Mouse (Mus musculus) thymus, adult 2 months (tissue): ENCODE data around the gene Gpr55. TPM values are rescaled to one million over a fixed set of nuclear protein-coding genes. Genes with fewer than 3 reads are reported as not detected.
A peak's percentile ranks its signal among the peaks of the same experiment; 100 is the strongest.

Experiments
- DNase-seq: peaks from one replicate; pipeline ENCODE4 v3.0.0; 2021
- H3K27ac ChIP-seq: fragments of 200-500 bp; 2 replicates; pipeline ENCODE4 v1.5.1; 2012; ENCODE audit warnings: low read length, control low read depth; ENCODE audit not compliant: control insufficient read depth, insufficient read depth
- H3K27me3 ChIP-seq: fragments of 200-500 bp; 2 replicates; pipeline ENCODE4 v1.6.1; 2012; ENCODE audit warnings: mild to moderate bottlenecking, low read length, moderate library complexity, mixed read lengths; ENCODE audit not compliant: control insufficient read depth, insufficient read depth
- H3K36me3 ChIP-seq: fragments of 200-500 bp; 2 replicates; pipeline ENCODE4 v1.6.1; 2012; ENCODE audit warnings: mild to moderate bottlenecking, low read length, moderate library complexity; ENCODE audit not compliant: control insufficient read depth, insufficient read depth
- H3K4me1 ChIP-seq: fragments of 200-500 bp; replicated peaks from 2 replicates; pipeline ENCODE4 v1.6.1; 2012; ENCODE audit warnings: low read length; ENCODE audit not compliant: control insufficient read depth, insufficient read depth
- H3K4me3 ChIP-seq: fragments of 200-500 bp; 2 replicates; pipeline ENCODE4 v1.5.1; 2012; ENCODE audit warnings: mild to moderate bottlenecking, low read length, control low read depth, moderate library complexity; ENCODE audit not compliant: control insufficient read depth, insufficient read depth
- CTCF ChIP-seq: fragments of 200-500 bp; IDR thresholded peaks from 2 replicates; pipeline ENCODE4 v1.5.1; 2012; ENCODE audit warnings: mild to moderate bottlenecking, control low read depth, low read length, moderate library complexity, borderline replicate concordance; ENCODE audit not compliant: control insufficient read depth, poor library complexity, insufficient read depth; ENCODE audit errors: extremely low read depth
- POLR2A ChIP-seq: fragments of 200-500 bp; IDR thresholded peaks from 2 replicates; pipeline ENCODE4 v1.6.1; 2012; ENCODE audit warnings: mild to moderate bottlenecking, low read length, control low read depth, moderate library complexity; ENCODE audit not compliant: control insufficient read depth, poor library complexity, insufficient read depth; ENCODE audit errors: extremely low read depth
- WGBS: fragments of 180-500 bp; shearing (Covaris S2); methylation state at CpG from one replicate; pipeline ENCODE4 v1.1.7; 2018; 5-methylcytosine and 5-hydroxymethylcytosine counted together
- polyA plus RNA-seq: library from polyadenylated mRNA; depleted of rRNA; stranded (reverse); fragments of >200 nt; gene quantifications from 2 replicates; pipeline ENCODE4 v1.2.3, GENCODE M21; 2012

Gpr55 gene
- polyA plus RNA-seq, 1 experiment: 1.8 TPM

DNA sequence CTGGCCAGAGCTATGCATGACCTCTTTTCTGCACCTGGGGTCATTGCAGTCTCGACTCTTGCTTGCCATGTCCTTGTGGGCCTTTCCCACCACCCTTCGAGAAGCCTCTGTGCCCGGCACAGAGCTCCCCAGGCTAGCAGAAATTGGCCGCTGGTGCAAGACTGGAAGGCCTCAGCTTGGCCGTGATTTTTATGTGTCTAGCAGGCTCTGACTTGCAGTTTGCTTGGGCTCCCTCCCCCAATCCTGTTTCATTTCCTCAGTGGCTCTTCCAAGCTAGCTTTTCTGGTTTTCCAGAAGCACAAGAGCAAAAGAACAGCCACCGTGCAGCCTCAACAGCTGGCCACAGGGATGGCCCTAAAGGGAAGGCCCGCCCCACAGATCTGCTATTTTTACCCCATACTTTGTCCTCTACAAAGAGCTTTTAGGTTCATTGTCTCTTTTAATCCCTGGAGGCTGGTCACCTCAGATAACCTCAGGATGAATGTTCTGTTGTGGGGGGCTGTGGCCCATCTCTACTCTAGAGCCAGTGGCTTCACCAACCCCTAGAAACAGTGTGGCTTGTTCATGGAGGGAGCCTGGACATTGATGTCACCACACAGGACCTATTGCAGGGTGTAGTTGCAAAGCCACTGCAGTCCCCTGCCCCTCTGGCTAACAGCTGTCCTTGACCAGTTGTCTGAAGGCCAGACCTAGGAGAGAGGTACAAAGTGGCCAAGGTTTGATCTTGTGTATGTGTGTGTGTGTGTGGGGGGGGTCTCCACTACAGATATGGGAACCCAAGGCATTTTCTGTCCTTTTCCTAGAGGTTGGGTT lies 60.1 kb downstream of the Gpr55 start:
- no peak overlapping the region for H3K27ac ChIP-seq
- H3K4me1 ChIP-seq: peaks cover 16% of the 10 kb centered on the region
- DNase-seq: no peak
- 77% methylated on average over 7 of the region's 7 CpGs for WGBS
- no peaks in the 10 kb centered on the region for H3K27me3 ChIP-seq
- TF ChIP-seq POLR2A (no peak), CTCF (no peak)
- H3K4me3 ChIP-seq: no peak overlapping the region
- H3K36me3 ChIP-seq: peaks cover 15% of the 10 kb centered on the region

DNA sequence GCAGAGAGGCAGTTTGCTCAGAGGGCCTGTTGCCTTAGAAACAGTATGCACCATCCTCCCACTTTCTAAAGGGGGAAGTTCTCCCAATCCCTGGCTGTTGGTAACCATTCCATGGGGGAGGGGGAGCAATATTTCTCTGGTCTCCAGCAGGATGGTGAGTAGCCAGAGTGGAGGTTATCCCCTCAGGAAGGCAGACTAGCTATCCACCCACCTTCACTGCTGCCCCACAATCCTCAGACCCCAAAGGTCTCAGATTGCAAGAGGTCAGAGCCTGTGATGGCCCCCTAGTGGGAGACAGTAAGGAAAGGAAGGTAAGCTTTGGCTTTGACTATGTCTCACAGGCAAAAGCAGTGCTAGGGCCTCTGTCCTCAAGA lies 61.4 kb downstream of the Gpr55 start:
- Histone ChIP-seq H3K36me3 (peaks cover 4% of the 10 kb centered on the region), H3K27me3 (no peaks in the 10 kb centered on the region), H3K4me3 (no peak overlapping the region), H3K4me1 (peaks cover 22% of the 10 kb centered on the region), H3K27ac (peak overlapping the region; percentile 6; the same call in 1 of the 2 replicates)
- DNase-seq: no peak
- TF ChIP-seq CTCF (no peak), POLR2A (no peak)

GRCm38 (mm10) chr1:85898761-85899387 lies 61.9 kb downstream of the Gpr55 start:
- Histone ChIP-seq H3K27ac (no peak overlapping the region), H3K4me3 (no peak overlapping the region), H3K27me3 (no peaks in the 10 kb centered on the region), H3K4me1 (peaks cover 22% of the 10 kb centered on the region), H3K36me3 (peaks cover 2% of the 10 kb centered on the region)
- TF ChIP-seq CTCF (no peak), POLR2A (no peak)
- WGBS: 81% methylated on average over 12 of the region's 12 CpGs
- no peak for DNase-seq

GRCm38 (mm10) chr1:85897901-85898760 lies 62.7 kb downstream of the Gpr55 start:
- no peak for TF ChIP-seq POLR2A
- TF ChIP-seq CTCF: no peak
- 90% methylated on average over 8 of the region's 8 CpGs for WGBS
- no peaks in the 10 kb centered on the region for H3K27me3 ChIP-seq
- no peak overlapping the region for H3K27ac ChIP-seq
- H3K4me1 ChIP-seq: peaks cover 22% of the 10 kb centered on the region
- no peak overlapping the region for H3K4me3 ChIP-seq
- no peak for DNase-seq
- H3K36me3 ChIP-seq: no peaks in the 10 kb centered on the region; the same call in 1 of the 2 replicates

- Histone ChIP-seq H3K4me3 (no peak overlapping the region), H3K36me3 (no peaks in the 10 kb centered on the region), H3K27ac (peak overlapping the region; percentile 28; the same call in 1 of the 2 replicates), H3K4me1 (peaks cover 22% of the 10 kb centered on the region), H3K27me3 (no peaks in the 10 kb centered on the region)
- DNase-seq: no peak
- WGBS: 25% methylated on average over 12 of the region's 12 CpGs
- TF ChIP-seq CTCF (no peak), POLR2A (no peak)
Observed at GRCm38 (mm10) chr1:85896781-85897700, 63.8 kb downstream of the Gpr55 start.
